8 mouse cellular contexts compared by ENCODE assay signal in the genomic region with DNA sequence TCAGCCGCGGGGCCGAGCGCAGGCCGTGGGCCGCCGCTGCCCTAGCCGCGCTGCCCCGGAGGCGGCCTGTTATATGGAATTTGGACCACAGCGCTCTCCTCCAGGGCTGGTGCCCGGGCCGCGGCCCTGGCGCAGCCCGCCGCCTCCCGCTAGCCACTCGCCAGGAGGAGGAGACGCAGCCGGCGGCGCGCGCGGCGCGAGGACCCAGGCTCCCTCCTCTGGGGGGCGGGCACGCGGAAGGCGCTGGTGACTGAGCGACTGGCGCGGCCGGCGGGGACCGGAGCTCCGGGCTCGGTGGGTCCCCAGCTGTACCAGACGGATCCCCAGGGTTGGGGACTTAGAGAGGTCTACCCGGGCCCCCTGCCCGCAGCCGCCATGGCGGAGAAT. TPM values are rescaled to one million over a fixed set of nuclear protein-coding genes. Genes with fewer than 3 reads are reported as not detected.
DNase-seq lines count a peak whose midpoint lies in the region; ATAC-seq and TF ChIP-seq lines count a peak whose summit lies in the region.

No protein-coding gene starts in this region.

- TF ChIP-seq POLR2A in brain, embryonic 14.5 days (IDR thresholded peaks at IDR 0.05; ENCODE audit: borderline replicate concordance, extremely low read depth, insufficient read depth, insufficient read length, poor library complexity, severe bottlenecking): 0 out of 2 replicates have a peak, but pooled peaks have one; percentile 10

- peak overlapping the region; percentile 100 for H3K27ac ChIP-seq in forebrain, embryonic 12.5 days
- H3K27ac ChIP-seq in hindbrain, embryonic 11.5 days (ENCODE audit: low read depth, low read length): peak overlapping the region; percentile 100
- peak overlapping the region; percentile 99 for H3K27ac ChIP-seq in left cerebral cortex, adult 2 months
- H3K27ac ChIP-seq in midbrain, embryonic 11.5 days (ENCODE audit: low read depth, low read length): peak overlapping the region; percentile 100

- H3K36me3 ChIP-seq in G1E (replicated peaks): peaks cover 34% of the 10 kb centered on the region
- peaks cover 22% of the 10 kb centered on the region for H3K36me3 ChIP-seq in forebrain, embryonic 12.5 days (replicated peaks)
- 0 out of 2 replicates have a peak, but pooled peaks cover 2% of the 10 kb centered on the region for H3K36me3 ChIP-seq in hindbrain, embryonic 11.5 days (ENCODE audit: control insufficient read depth, insufficient read depth, low read length)
- 0 out of 2 replicates have a peak, but pooled peaks cover 2% of the 10 kb centered on the region for H3K36me3 ChIP-seq in midbrain, embryonic 11.5 days (ENCODE audit: control insufficient read depth, insufficient read depth, low read length)

- H3K27me3 ChIP-seq in G1E (ENCODE audit: insufficient read depth, low read length): no peaks in the 10 kb centered on the region
- no peaks in the 10 kb centered on the region for H3K27me3 ChIP-seq in forebrain, embryonic 12.5 days
- H3K27me3 ChIP-seq in hindbrain, embryonic 11.5 days (ENCODE audit: control insufficient read depth, insufficient read depth, low read length): no peaks in the 10 kb centered on the region
- no peaks in the 10 kb centered on the region for H3K27me3 ChIP-seq in midbrain, embryonic 11.5 days (ENCODE audit: control insufficient read depth, insufficient read depth, low read length)

- peak; percentile 68 for DNase-seq in G1E (ENCODE audit: low spot score)
- DNase-seq in brain, embryonic 14.5 days (ENCODE audit: low read depth): peak; percentile 71
- DNase-seq in hindbrain, embryonic 11.5 days (ENCODE audit: low spot score): peak; percentile 74
- peak; percentile 80 to 81 for DNase-seq in left cerebral cortex, adult 2 months (ENCODE audit: extremely low spot score in 1 of 2, low spot score in 2 of 2)
- peak; percentile 94 for DNase-seq in midbrain, embryonic 11.5 days (ENCODE audit: low spot score, missing footprints)
- peak; percentile 85 to 86 for DNase-seq in spleen, postnatal 10 days (ENCODE audit: low spot score in 2 of 2)

- intact Hi-C loops in left cerebral cortex, adult 2 months (cut with DNase I): loop anchor here (1.0 to 5.0 kb wide), 3 partner anchors 21 to 155 kb away; a partner anchor contains a TSS

- H3K9ac ChIP-seq in forebrain, embryonic 12.5 days: peak overlapping the region; percentile 100
- peak overlapping the region; percentile 94 for H3K9ac ChIP-seq in hindbrain, embryonic 11.5 days (ENCODE audit: low read depth, low read length)
- peak overlapping the region; percentile 98 for H3K9ac ChIP-seq in midbrain, embryonic 11.5 days (ENCODE audit: low read length)

- ATAC-seq in G1E (ENCODE audit: extremely low read depth, insufficient number of reproducible peaks, low FRiP score, poor library complexity, severe bottlenecking): no peak
- no peak for ATAC-seq in forebrain, embryonic 12.5 days (ENCODE audit: low FRiP score)
- ATAC-seq in hindbrain, embryonic 11.5 days (ENCODE audit: low FRiP score): no peak
- no peak for ATAC-seq in midbrain, embryonic 11.5 days (ENCODE audit: low FRiP score)
- ATAC-seq in erythroid progenitor cell, adult 5-6 weeks (replicated peaks; ENCODE audit: low FRiP score, poor library complexity, severe bottlenecking): no peak

- whole genome bisulfite sequencing in forebrain, embryonic 12.5 days: 1% methylated on average over 32 of the region's 46 CpGs
- under 1% methylated on average over 43 of the region's 46 CpGs for WGBS in hindbrain, embryonic 11.5 days
- under 1% methylated on average over 43 of the region's 46 CpGs for WGBS in midbrain, embryonic 11.5 days

- peak overlapping the region; percentile 94 for H3K4me3 ChIP-seq in G1E (ENCODE audit: low read depth, low read length)
- peak overlapping the region; percentile 98 for H3K4me3 ChIP-seq in forebrain, embryonic 12.5 days (replicated peaks)
- peak overlapping the region; percentile 87 for H3K4me3 ChIP-seq in hindbrain, embryonic 11.5 days (ENCODE audit: low read depth, low read length)
- peak overlapping the region; percentile 79 for H3K4me3 ChIP-seq in left cerebral cortex, adult 2 months
- peak overlapping the region; percentile 98 for H3K4me3 ChIP-seq in midbrain, embryonic 11.5 days (ENCODE audit: low read depth, low read length)

- TF ChIP-seq CTCF in G1E (IDR thresholded peaks at IDR 0.05; ENCODE audit: low read depth, low read length): no peak
- no peak for TF ChIP-seq CTCF in brain, embryonic 14.5 days (IDR thresholded peaks at IDR 0.05; ENCODE audit: borderline replicate concordance, extremely low read depth, insufficient read depth, insufficient read length)
- TF ChIP-seq CTCF in left cerebral cortex, adult 2 months (IDR thresholded peaks at IDR 0.05): no peak; the same call in 1 of the 2 replicates

- peaks cover 56% of the 10 kb centered on the region for H3K4me1 ChIP-seq in G1E (ENCODE audit: insufficient read depth, low read depth, low read length)
- H3K4me1 ChIP-seq in forebrain, embryonic 12.5 days: peaks cover 33% of the 10 kb centered on the region
- H3K4me1 ChIP-seq in hindbrain, embryonic 11.5 days (replicated peaks; ENCODE audit: control insufficient read depth, insufficient read depth, low read length): peaks cover 20% of the 10 kb centered on the region
- peaks cover 33% of the 10 kb centered on the region for H3K4me1 ChIP-seq in midbrain, embryonic 11.5 days (ENCODE audit: control insufficient read depth, insufficient read depth, low read length)

- no peaks in the 10 kb centered on the region for H3K9me3 ChIP-seq in G1E (replicated peaks)
- H3K9me3 ChIP-seq in forebrain, embryonic 12.5 days: no peaks in the 10 kb centered on the region
- H3K9me3 ChIP-seq in hindbrain, embryonic 11.5 days (ENCODE audit: control insufficient read depth, low read length): no peaks in the 10 kb centered on the region
- no peaks in the 10 kb centered on the region for H3K9me3 ChIP-seq in midbrain, embryonic 11.5 days (ENCODE audit: control insufficient read depth, low read length)

- H3K4me2 ChIP-seq in forebrain, embryonic 12.5 days: peak overlapping the region; percentile 97
- H3K4me2 ChIP-seq in hindbrain, embryonic 11.5 days (replicated peaks; ENCODE audit: low read depth, low read length): peak overlapping the region; percentile 92
- peak overlapping the region; percentile 81 for H3K4me2 ChIP-seq in midbrain, embryonic 11.5 days

RNA-seq across cellular contexts. Expression of a gene that starts 0.6 kb away (rescaled TPM):
- 22.7 and 29.9 TPM in 2 replicates for total RNA-seq in G1E (2014; fragmentation: Nextera tagmentation)
- total RNA-seq in G1E (2017): 20.3 and 25.3 TPM in 2 replicates
- 64.5 and 66.0 TPM in 2 replicates for polyA plus RNA-seq in G1E (2012)
- polyA plus RNA-seq in brain, embryonic 14.5 days (2012; rRNA removed): 35.3 and 63.0 TPM in 2 replicates
- 33.9 and 35.1 TPM in 2 replicates for polyA plus RNA-seq in forebrain, embryonic 12.5 days (2016; fragmentation: Nextera tagmentation; extraction: Ambion mirVana)
- polyA plus RNA-seq in hindbrain, embryonic 11.5 days (2014; fragmentation: Nextera tagmentation; extraction: Ambion mirVana): 28.4 and 30.6 TPM in 2 replicates
- 100 to 1,000 TPM; 114 to 121 TPM for total RNA-seq in left cerebral cortex, adult 2 months (2021)
- 28.6 and 31.7 TPM in 2 replicates for polyA plus RNA-seq in midbrain, embryonic 11.5 days (2014; fragmentation: Nextera tagmentation; extraction: Ambion mirVana)
- 4.2 and 9.4 TPM in 2 replicates for total RNA-seq in erythroid progenitor cell, adult 5-6 weeks (2015; ENCODE audit: low replicate concordance)
- total RNA-seq in erythroid progenitor cell, adult 5-6 weeks (2017; ENCODE audit: low replicate concordance): 5.5 and 7.7 TPM in 2 replicates
